Mouse (Mus musculus) B cell, adult (primary cell): Measurements from ENCODE around the gene Tmem132b. TPM values are rescaled to one million over a fixed set of nuclear protein-coding genes. Genes with fewer than 3 reads are reported as not detected.

Source experiments
- total RNA-seq: library from RNA; stranded (reverse); gene quantifications from 4 replicates; pipeline ENCODE4 v1.2.4, GENCODE M21; 2023; ENCODE audit not compliant: inconsistent age

The Tmem132b gene
- 0.90 TPM in 1 of 4 replicates, not detected in the others for total RNA-seq

GRCm38 (mm10) chr5:125531634-125532033 lies at the start of gene Tmem132b:
Gene Tmem132b, plus strand, starts transcription at chr5:125531774.

Other genes starting within 250 kb of the Tmem132b start
- 9.7 to 13.9 TPM (median 13.7 TPM) in 4 replicates for gene Scarb1, start 190.7 kb upstream of the Tmem132b start, total RNA-seq
- gene Gm10382, start 142.5 kb upstream of the Tmem132b start, total RNA-seq: 0.72 to 1.4 TPM (median 0.96 TPM) in 3 of 4 replicates, not detected in the other
- gene Ubc, start 141.6 kb upstream of the Tmem132b start, total RNA-seq: 1,947 to 2,109 TPM (median 1,979 TPM) in 4 replicates
- gene Dhx37, start 97.7 kb upstream of the Tmem132b start, total RNA-seq: 20.7 to 32.3 TPM (median 23.4 TPM) in 4 replicates
- gene Bri3bp, start 90.2 kb upstream of the Tmem132b start, total RNA-seq: 28.4 to 38.9 TPM (median 31.6 TPM) in 4 replicates
- 23.4 to 35.7 TPM (median 27.5 TPM) in 4 replicates for gene Aacs, start 56.0 kb upstream of the Tmem132b start, total RNA-seq